Mouse (Mus musculus) embryonic facial prominence, embryonic 10.5 days (tissue): ENCODE results near the gene Atpaf2. TPM values are rescaled to one million over a fixed set of nuclear protein-coding genes. Genes with fewer than 3 reads are reported as not detected.
"Not testable (repeated sequence)": the region's sequence is repeated elsewhere in the genome, so short reads cannot be mapped to it uniquely, and the experiment has no call there.

Source experiments
- DNase-seq: peaks from one replicate; pipeline ENCODE4 v3.0.0-alpha.2; 2017; ENCODE audit warnings: low spot score
- H3K27ac ChIP-seq: fragments of 300-500 bp; sonication (generic); replicated peaks from 2 replicates; pipeline ENCODE4 v1.5.1; 2016; ENCODE audit warnings: mild to moderate bottlenecking
- H3K27me3 ChIP-seq: fragments of 300-500 bp; sonication (generic); replicated peaks from 2 replicates; pipeline ENCODE4 v1.6.1; 2016; ENCODE audit warnings: low read depth, mild to moderate bottlenecking; ENCODE audit not compliant: poor library complexity, severe bottlenecking
- H3K36me3 ChIP-seq: fragments of 300-500 bp; sonication (generic); replicated peaks from 2 replicates; pipeline ENCODE4 v1.6.1; 2016; ENCODE audit warnings: mild to moderate bottlenecking, moderate library complexity
- H3K4me1 ChIP-seq: fragments of 300-500 bp; sonication (generic); 2 replicates; pipeline ENCODE4 v1.6.1; 2016
- H3K4me3 ChIP-seq: fragments of 300-500 bp; sonication (generic); 2 replicates; pipeline ENCODE4 v1.5.1; 2016; ENCODE audit warnings: mild to moderate bottlenecking, moderate library complexity
- H3K9me3 ChIP-seq: fragments of 300-500 bp; sonication (generic); 2 replicates; pipeline ENCODE4 v1.6.1; 2016; ENCODE audit warnings: mild to moderate bottlenecking
- WGBS: fragments of 180-500 bp; shearing (Covaris S2); methylation state at CpG from one replicate; pipeline ENCODE4 v1.1.7; 2016; 5-methylcytosine and 5-hydroxymethylcytosine counted together
- polyA plus RNA-seq: library from polyadenylated mRNA; unstranded; fragments of >200 nt; fragmentation: Nextera tagmentation; extraction: Ambion mirVana; gene quantifications from 2 replicates; pipeline ENCODE4 v1.2.1, GENCODE M21; 2016

Gene Atpaf2
- polyA plus RNA-seq: 61.7 and 63.6 TPM in 2 replicates

- peaks cover 3% of the 10 kb centered on the region; the same call in 1 of the 2 replicates for H3K36me3 ChIP-seq
- H3K4me1 ChIP-seq: peaks cover 37% of the 10 kb centered on the region
- peak within 1 kb of the TSS; percentile 96 for H3K27ac ChIP-seq
- no peak for DNase-seq
- H3K4me3 ChIP-seq: peak within 1 kb of the TSS; percentile 98
- H3K9me3 ChIP-seq: no peaks in the 10 kb centered on the region
- WGBS: under 1% methylated on average over 39 of the region's 39 CpGs
- no peaks in the 10 kb centered on the region for H3K27me3 ChIP-seq
Observed at GRCm38 (mm10) chr11:60417717-60418472, at the start of gene Atpaf2. Atpaf2 (minus strand) TSS chr11:60418457.

- H3K4me3 ChIP-seq: no peak overlapping the region
- no peaks in the 10 kb centered on the region for H3K4me1 ChIP-seq
- DNase-seq: peak; percentile 54
- H3K9me3 ChIP-seq: no peaks in the 10 kb centered on the region
- H3K36me3 ChIP-seq: peaks cover 97% of the 10 kb centered on the region
- H3K27ac ChIP-seq: no peak overlapping the region
- H3K27me3 ChIP-seq: no peaks in the 10 kb centered on the region
- WGBS: 92% methylated on average over 2 of the region's 2 CpGs
Observed at GRCm38 (mm10) chr11:60465943-60466380, 47.7 kb upstream of the Atpaf2 start.

GRCm38 (mm10) chr11:60457973-60458372, 39.7 kb upstream of the Atpaf2 start:
- 91% methylated on average over 1 of the region's 1 CpGs for WGBS
- H3K4me1 ChIP-seq: peaks cover 14% of the 10 kb centered on the region
- no peak for DNase-seq
- H3K27ac ChIP-seq: no peak overlapping the region
- no peaks in the 10 kb centered on the region for H3K27me3 ChIP-seq
- H3K36me3 ChIP-seq: peaks cover 73% of the 10 kb centered on the region
- H3K9me3 ChIP-seq: no peaks in the 10 kb centered on the region
- no peak overlapping the region for H3K4me3 ChIP-seq

- Histone ChIP-seq H3K36me3 (peaks cover 40% of the 10 kb centered on the region), H3K27me3 (0 out of 2 replicates have a peak, but pooled peaks cover 4% of the 10 kb centered on the region), H3K4me1 (peaks cover 14% of the 10 kb centered on the region), H3K9me3 (no peaks in the 10 kb centered on the region), H3K4me3 (peak overlapping the region; percentile 92), H3K27ac (peak overlapping the region; percentile 82)
- no peak for DNase-seq
- WGBS: under 1% methylated on average over 17 of the region's 17 CpGs
Observed at GRCm38 (mm10) chr11:60454745-60455087, 36.5 kb upstream of the Atpaf2 start.

- H3K27me3 ChIP-seq: 0 out of 2 replicates have a peak, but pooled peaks cover 4% of the 10 kb centered on the region
- peak within 1 kb of the TSS; percentile 82 for H3K27ac ChIP-seq
- DNase-seq: peak; percentile 91
- peaks cover 35% of the 10 kb centered on the region for H3K36me3 ChIP-seq
- peak within 1 kb of the TSS; percentile 92 for H3K4me3 ChIP-seq
- H3K4me1 ChIP-seq: peaks cover 14% of the 10 kb centered on the region
- WGBS: 5% methylated on average over 27 of the region's 27 CpGs
- no peaks in the 10 kb centered on the region for H3K9me3 ChIP-seq
Observed at GRCm38 (mm10) chr11:60454080-60454744, 36.0 kb upstream of the Atpaf2 start, which contains the start of gene Drg2. Drg2 (plus strand) TSS chr11:60454591.

- no peak overlapping the region for H3K27ac ChIP-seq
- H3K4me3 ChIP-seq: no peak overlapping the region
- no peak for DNase-seq
- H3K9me3 ChIP-seq: no peaks in the 10 kb centered on the region
- peaks cover 52% of the 10 kb centered on the region for H3K36me3 ChIP-seq
- H3K4me1 ChIP-seq: peaks cover 11% of the 10 kb centered on the region
- H3K27me3 ChIP-seq: no peaks in the 10 kb centered on the region
- 84% methylated on average over 4 of the region's 4 CpGs for WGBS
Observed at GRCm38 (mm10) chr11:60444007-60444406, 25.8 kb upstream of the Atpaf2 start.

- Histone ChIP-seq H3K4me1 (peaks cover 11% of the 10 kb centered on the region), H3K36me3 (peaks cover 63% of the 10 kb centered on the region), H3K27ac (no peak overlapping the region), H3K9me3 (no peaks in the 10 kb centered on the region), H3K27me3 (no peaks in the 10 kb centered on the region), H3K4me3 (no peak overlapping the region)
- DNase-seq: no peak
- 89% methylated on average over 6 of the region's 6 CpGs for WGBS
Observed at GRCm38 (mm10) chr11:60442896-60443295, 24.6 kb upstream of the Atpaf2 start.

- H3K4me3 ChIP-seq: no peak overlapping the region
- 50% methylated on average over 7 of the region's 7 CpGs for WGBS
- DNase-seq: no peak
- H3K4me1 ChIP-seq: no peaks in the 10 kb centered on the region
- H3K36me3 ChIP-seq: peaks cover 90% of the 10 kb centered on the region
- no peaks in the 10 kb centered on the region for H3K9me3 ChIP-seq
- no peak overlapping the region for H3K27ac ChIP-seq
- H3K27me3 ChIP-seq: no peaks in the 10 kb centered on the region
Observed at GRCm38 (mm10) chr11:60440176-60440575, 21.9 kb upstream of the Atpaf2 start.

GRCm38 (mm10) chr11:60439621-60440020, 21.4 kb upstream of the Atpaf2 start:
- H3K9me3 ChIP-seq, H3K4me1 ChIP-seq, H3K27ac ChIP-seq, H3K27me3 ChIP-seq, DNase-seq, H3K4me3 ChIP-seq: not testable (repeated sequence)
- 29% methylated on average over 1 of the region's 1 CpGs for WGBS
- peaks cover 95% of the 10 kb centered on the region for H3K36me3 ChIP-seq

GRCm38 (mm10) chr11:60436618-60437017, 18.4 kb upstream of the Atpaf2 start:
- Histone ChIP-seq H3K36me3 (peaks cover 96% of the 10 kb centered on the region), H3K27me3 (no peaks in the 10 kb centered on the region), H3K4me1 (no peaks in the 10 kb centered on the region), H3K27ac (no peak overlapping the region), H3K9me3 (no peaks in the 10 kb centered on the region), H3K4me3 (no peak overlapping the region)
- 93% methylated on average over 3 of the region's 3 CpGs for WGBS
- no peak for DNase-seq

- WGBS: 92% methylated on average over 1 of the region's 1 CpGs
- Histone ChIP-seq H3K27ac (no peak overlapping the region), H3K4me3 (no peak overlapping the region), H3K36me3 (peaks cover 95% of the 10 kb centered on the region), H3K4me1 (no peaks in the 10 kb centered on the region), H3K27me3 (no peaks in the 10 kb centered on the region), H3K9me3 (no peaks in the 10 kb centered on the region)
- no peak for DNase-seq
Observed at GRCm38 (mm10) chr11:60435133-60435532, 16.9 kb upstream of the Atpaf2 start.

GRCm38 (mm10) chr11:60433501-60433900, 15.2 kb upstream of the Atpaf2 start:
- no peaks in the 10 kb centered on the region for H3K4me1 ChIP-seq
- H3K4me3 ChIP-seq: no peak overlapping the region
- H3K36me3 ChIP-seq: peaks cover 98% of the 10 kb centered on the region

GRCm38 (mm10) chr11:60427628-60428027, 9.4 kb upstream of the Atpaf2 start:
- Histone ChIP-seq H3K27ac (no peak overlapping the region), H3K9me3 (no peaks in the 10 kb centered on the region), H3K36me3 (peaks cover 73% of the 10 kb centered on the region), H3K27me3 (no peaks in the 10 kb centered on the region), H3K4me1 (no peaks in the 10 kb centered on the region), H3K4me3 (no peak overlapping the region)
- WGBS: 95% methylated on average over 3 of the region's 3 CpGs
- DNase-seq: no peak

More at GRCm38 (mm10) chr11:60433501-60433900, 15.2 kb upstream of the Atpaf2 start:
- Histone ChIP-seq H3K27me3 (no peaks in the 10 kb centered on the region), H3K27ac (no peak overlapping the region), H3K9me3 (no peaks in the 10 kb centered on the region)
- DNase-seq: no peak
